Mouse (Mus musculus) heart, postnatal 0 days (tissue): ENCODE data around the gene Tram2. TPM values are rescaled to one million over a fixed set of nuclear protein-coding genes. Genes with fewer than 3 reads are reported as not detected.

Experiments used
- ATAC-seq: fragments of 200-750 bp; cut with Nextera tagmentation; 2 replicates; pipeline ENCODE4 v1.8.0; 2017; ENCODE audit warnings: low read depth, moderate number of reproducible peaks, moderate library complexity; ENCODE audit not compliant: insufficient read depth
- DNase-seq: peaks from one replicate; pipeline ENCODE4 v3.0.0-alpha.2; 2016; ENCODE audit warnings: low spot score
- H3K27ac ChIP-seq: fragments of 300-500 bp; sonication (generic); 2 replicates; pipeline ENCODE4 v1.5.1; 2014; ENCODE audit warnings: low read depth, mild to moderate bottlenecking
- H3K27me3 ChIP-seq: fragments of 300-500 bp; sonication (generic); 2 replicates; pipeline ENCODE4 v1.6.1; 2014; ENCODE audit warnings: low read length, mixed read lengths; ENCODE audit not compliant: control insufficient read depth, insufficient read depth
- H3K36me3 ChIP-seq: fragments of 300-500 bp; sonication (generic); replicated peaks from 2 replicates; pipeline ENCODE4 v1.6.1; 2014; ENCODE audit warnings: low read length, mixed read lengths; ENCODE audit not compliant: control insufficient read depth, insufficient read depth
- H3K4me1 ChIP-seq: fragments of 300-500 bp; sonication (generic); 2 replicates; pipeline ENCODE4 v1.6.1; 2014; ENCODE audit warnings: antibody characterized with exemption; ENCODE audit not compliant: control insufficient read depth, insufficient read depth
- H3K4me2 ChIP-seq: fragments of 300-500 bp; sonication (generic); 2 replicates; pipeline ENCODE4 v1.6.1; 2014; ENCODE audit warnings: low read depth, mild to moderate bottlenecking, low read length, moderate library complexity
- H3K4me3 ChIP-seq: fragments of 300-500 bp; sonication (generic); 2 replicates; pipeline ENCODE4 v1.5.1; 2014; ENCODE audit warnings: low read depth, low read length
- H3K9ac ChIP-seq: fragments of 300-500 bp; sonication (generic); replicated peaks from 2 replicates; pipeline ENCODE4 v1.6.1; 2014; ENCODE audit warnings: low read depth, low read length, mixed read lengths
- H3K9me3 ChIP-seq: fragments of 300-500 bp; sonication (generic); replicated peaks from 2 replicates; pipeline ENCODE4 v1.6.1; 2016; ENCODE audit warnings: low read length; ENCODE audit not compliant: control insufficient read depth
- CTCF ChIP-seq: IDR thresholded peaks from 2 replicates; pipeline ENCODE4 v1.5.1; 2016; ENCODE audit warnings: antibody characterized with exemption, control low read depth, low read depth
- EP300 ChIP-seq: IDR thresholded peaks from 2 replicates; pipeline ENCODE4 v1.6.1; 2016; ENCODE audit warnings: antibody characterized with exemption, low read depth
- WGBS: fragments of 180-500 bp; shearing (Covaris S2); extraction: QIAGEN DNeasy Blood & Tissue Kit; methylation state at CpG from one replicate; pipeline ENCODE4 v1.1.7; 2014; 5-methylcytosine and 5-hydroxymethylcytosine counted together
- polyA plus RNA-seq: library from polyadenylated mRNA; unstranded; fragments of >200 nt; fragmentation: Nextera tagmentation; extraction: Ambion mirVana; gene quantifications from 2 replicates; pipeline ENCODE4 v1.2.1, GENCODE M21; 2015
- total RNA-seq: library from RNA; depleted of rRNA; stranded (reverse); fragments of >200 nt; gene quantifications from 2 replicates; pipeline ENCODE4 v1.2.3, GENCODE M21; 2014; ENCODE audit warnings: low replicate concordance

Gene Tram2
- total and polyA plus RNA-seq, 2 experiments from 2014 or later: 2.4 TPM

DNA sequence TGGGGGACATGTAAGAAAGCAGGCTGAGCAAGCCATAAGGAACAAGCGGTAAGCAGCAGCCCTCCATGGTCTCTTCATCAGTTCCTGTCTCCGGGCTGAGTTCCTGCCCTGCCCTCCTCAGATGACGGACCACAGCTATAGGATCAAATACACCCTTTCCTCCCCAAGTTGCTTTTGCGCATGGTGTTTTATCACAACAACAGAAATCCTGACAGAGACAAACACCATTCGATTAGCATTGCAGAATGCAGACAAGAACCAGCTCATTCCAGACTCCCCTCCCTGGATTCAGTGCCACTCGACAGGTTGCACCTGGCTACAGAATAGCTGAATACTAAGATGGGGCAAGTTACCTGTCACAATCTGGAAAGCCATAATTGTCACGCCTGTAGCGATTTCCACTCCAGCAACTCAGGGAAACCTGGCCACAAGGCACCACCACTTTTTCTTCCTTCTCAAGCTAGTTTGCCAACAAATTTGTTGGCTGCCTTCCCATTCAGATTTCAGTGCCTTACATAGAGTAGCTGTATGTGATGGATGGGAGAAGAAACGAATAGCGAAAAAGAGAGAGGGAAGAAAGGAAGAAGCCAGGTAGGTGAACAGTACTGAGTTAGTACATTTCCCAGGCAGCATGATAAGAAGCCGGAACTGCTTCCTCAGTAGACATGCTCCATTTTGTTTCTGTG lies 11.3 kb downstream of the Tram2 start:
- DNase-seq: no peak
- Histone ChIP-seq H3K4me2 (no peak overlapping the region), H3K4me3 (no peak overlapping the region), H3K9me3 (0 out of 2 replicates have a peak, but pooled peaks cover 6% of the 10 kb centered on the region), H3K36me3 (0 out of 2 replicates have a peak, but pooled peaks cover 6% of the 10 kb centered on the region), H3K27me3 (no peaks in the 10 kb centered on the region), H3K4me1 (peaks cover 16% of the 10 kb centered on the region), H3K9ac (no peak overlapping the region), H3K27ac (no peak overlapping the region)
- no peak for ATAC-seq
- WGBS: 67% methylated on average over 11 of the region's 11 CpGs
- TF ChIP-seq CTCF (no peak), EP300 (no peak)

DNA sequence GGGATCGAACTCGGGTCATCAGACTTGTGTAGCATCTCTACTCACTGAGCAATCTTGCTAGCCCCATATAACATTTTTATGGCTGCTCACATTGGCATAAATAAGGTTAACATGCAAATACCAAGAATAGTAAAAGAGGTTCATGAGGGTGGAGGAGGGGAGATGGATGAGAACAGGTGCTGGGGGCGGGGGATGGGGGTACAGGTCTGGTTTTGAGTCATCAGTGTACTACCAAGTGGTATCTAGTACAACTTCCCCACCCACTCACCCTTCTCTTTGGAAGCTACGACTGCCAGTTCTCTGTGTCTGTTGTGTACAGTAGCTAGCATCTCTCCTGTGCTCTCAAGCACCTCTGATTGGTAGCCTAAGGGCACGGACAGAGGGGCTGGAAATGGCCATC lies 14.9 kb downstream of the Tram2 start:
- Histone ChIP-seq H3K4me2 (no peak overlapping the region), H3K36me3 (0 out of 2 replicates have a peak, but pooled peaks cover 6% of the 10 kb centered on the region), H3K27ac (no peak overlapping the region), H3K27me3 (no peaks in the 10 kb centered on the region), H3K4me1 (peaks cover 12% of the 10 kb centered on the region), H3K9ac (no peak overlapping the region), H3K9me3 (0 out of 2 replicates have a peak, but pooled peaks cover 6% of the 10 kb centered on the region), H3K4me3 (no peak overlapping the region)
- DNase-seq (no peak), ATAC-seq (no peak)
- TF ChIP-seq EP300 (no peak), CTCF (no peak)
- WGBS: 88% methylated on average over 5 of the region's 5 CpGs

DNA sequence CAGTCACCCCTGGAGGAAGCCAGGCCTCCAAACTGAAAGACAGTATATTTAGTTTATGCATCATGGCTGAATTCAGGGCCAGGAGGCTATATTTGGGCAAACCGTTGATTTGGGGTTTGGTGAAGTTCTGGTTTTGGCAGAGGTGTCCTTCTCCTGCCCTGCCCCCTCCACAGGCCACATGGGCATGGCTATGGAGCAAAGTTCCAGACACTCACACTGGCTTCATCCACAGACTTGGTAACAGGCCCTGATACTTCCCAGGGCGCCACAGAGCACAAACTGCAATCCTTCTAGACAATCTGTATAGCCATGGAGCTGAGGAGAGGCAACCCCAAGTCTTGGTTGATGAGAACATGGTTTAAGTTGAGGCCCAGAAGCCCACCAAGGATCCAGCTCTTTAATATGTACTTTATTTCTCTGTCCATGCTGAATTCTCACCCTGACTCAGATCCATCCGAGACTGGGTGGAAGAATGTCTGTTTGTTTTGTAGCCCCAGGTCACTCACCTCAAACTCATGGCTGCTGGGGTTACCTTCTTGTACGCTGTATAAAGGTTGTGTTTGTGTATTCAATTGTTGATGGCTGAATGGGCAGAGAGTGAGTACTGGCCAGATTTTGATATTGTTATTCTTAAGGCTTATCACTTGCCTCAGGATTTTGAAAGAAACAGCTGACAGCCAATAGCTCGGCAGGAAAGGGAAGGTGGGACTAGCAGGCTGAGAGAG lies 19.5 kb downstream of the Tram2 start:
- DNase-seq: no peak
- 83% methylated on average over 5 of the region's 5 CpGs for WGBS
- TF ChIP-seq EP300 (no peak), CTCF (no peak)
- no peak overlapping the region for H3K4me3 ChIP-seq
- 0 out of 2 replicates have a peak, but pooled peaks cover 3% of the 10 kb centered on the region for H3K36me3 ChIP-seq
- no peak overlapping the region for H3K27ac ChIP-seq
- no peak overlapping the region for H3K4me2 ChIP-seq
- H3K9me3 ChIP-seq: no peaks in the 10 kb centered on the region; the same call in 1 of the 2 replicates
- no peaks in the 10 kb centered on the region for H3K27me3 ChIP-seq
- ATAC-seq: no peak
- H3K9ac ChIP-seq: no peak overlapping the region
- H3K4me1 ChIP-seq: no peaks in the 10 kb centered on the region

DNA sequence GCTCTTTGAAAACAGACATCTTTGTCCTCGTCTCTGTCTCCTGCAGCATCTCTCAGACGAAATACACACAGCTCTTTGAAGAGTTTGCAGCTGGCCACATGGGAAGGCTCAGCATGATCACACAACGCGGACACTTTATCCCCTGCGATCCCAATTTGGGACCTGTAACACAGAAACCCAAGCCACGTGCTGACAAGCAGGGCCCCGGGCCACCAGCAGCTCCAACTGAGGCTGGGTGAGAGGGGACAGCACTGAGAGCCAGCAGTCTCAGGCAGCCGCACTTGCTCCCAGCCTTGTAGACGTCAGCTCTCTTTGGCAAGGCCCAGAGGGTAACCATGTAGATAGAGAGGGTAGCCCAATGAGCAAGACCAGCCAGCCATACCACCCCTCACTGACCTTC lies 26.0 kb downstream of the Tram2 start:
- Histone ChIP-seq H3K4me1 (peaks cover 21% of the 10 kb centered on the region), H3K36me3 (no peaks in the 10 kb centered on the region), H3K9me3 (no peaks in the 10 kb centered on the region; the same call in 1 of the 2 replicates), H3K27me3 (no peaks in the 10 kb centered on the region), H3K27ac (no peak overlapping the region), H3K4me2 (no peak overlapping the region), H3K4me3 (no peak overlapping the region), H3K9ac (no peak overlapping the region)
- TF ChIP-seq CTCF (no peak), EP300 (no peak)
- ATAC-seq: no peak
- no peak for DNase-seq
- WGBS: 60% methylated on average over 9 of the region's 9 CpGs

DNA sequence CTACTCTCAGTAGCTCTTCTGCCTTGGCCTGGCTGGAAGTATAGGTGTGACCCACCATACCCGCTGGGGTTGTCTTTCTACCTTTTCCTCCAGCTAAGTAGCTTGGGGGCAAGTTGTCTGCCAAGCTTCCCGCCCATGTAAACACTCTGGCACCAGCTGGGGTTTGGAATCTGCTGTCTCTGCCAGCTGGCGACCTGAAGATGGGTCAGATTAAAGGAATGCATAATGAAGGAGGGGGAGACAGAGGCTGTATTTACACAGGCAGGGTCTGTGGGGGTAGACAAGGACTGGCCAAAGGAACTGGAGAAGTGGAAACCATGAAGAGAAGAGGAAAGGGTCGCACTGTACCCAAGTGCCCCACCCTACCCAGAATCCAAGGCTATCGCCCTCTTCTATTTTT lies 26.4 kb downstream of the Tram2 start:
- no peaks in the 10 kb centered on the region for H3K27me3 ChIP-seq
- no peak overlapping the region for H3K9ac ChIP-seq
- no peaks in the 10 kb centered on the region for H3K9me3 ChIP-seq
- ATAC-seq (no peak), DNase-seq (no peak)
- no peak overlapping the region for H3K27ac ChIP-seq
- TF ChIP-seq EP300 (no peak), CTCF (no peak)
- H3K4me3 ChIP-seq: no peak overlapping the region
- 56% methylated on average over 5 of the region's 5 CpGs for WGBS
- peaks cover 21% of the 10 kb centered on the region for H3K4me1 ChIP-seq
- no peaks in the 10 kb centered on the region for H3K36me3 ChIP-seq
- no peak overlapping the region for H3K4me2 ChIP-seq
